Mouse (Mus musculus) adrenal gland, adult 18-20 months (tissue): ENCODE measurements around the gene Oaz1. TPM values are rescaled to one million over a fixed set of nuclear protein-coding genes. Genes with fewer than 3 reads are reported as not detected.
"Not testable (repeated sequence)": the region's sequence is repeated elsewhere in the genome, so short reads cannot be mapped to it uniquely, and the experiment has no call there.

Experiments
- DNase-seq, 2 experiments: peaks; one replicate each; pipeline ENCODE4 v3.0.0; 2021 to 2022; ENCODE audit warnings: low spot score in 2 of 2
- total RNA-seq, 2 experiments: library from RNA; stranded (reverse); gene quantifications; 1 replicate in 1 of 2; 2 replicates in 1 of 2; pipeline ENCODE4 v1.2.3; 2021

Oaz1 gene
- total RNA-seq, 2 experiments from 2014 or later: 903 to 981 TPM

DNA sequence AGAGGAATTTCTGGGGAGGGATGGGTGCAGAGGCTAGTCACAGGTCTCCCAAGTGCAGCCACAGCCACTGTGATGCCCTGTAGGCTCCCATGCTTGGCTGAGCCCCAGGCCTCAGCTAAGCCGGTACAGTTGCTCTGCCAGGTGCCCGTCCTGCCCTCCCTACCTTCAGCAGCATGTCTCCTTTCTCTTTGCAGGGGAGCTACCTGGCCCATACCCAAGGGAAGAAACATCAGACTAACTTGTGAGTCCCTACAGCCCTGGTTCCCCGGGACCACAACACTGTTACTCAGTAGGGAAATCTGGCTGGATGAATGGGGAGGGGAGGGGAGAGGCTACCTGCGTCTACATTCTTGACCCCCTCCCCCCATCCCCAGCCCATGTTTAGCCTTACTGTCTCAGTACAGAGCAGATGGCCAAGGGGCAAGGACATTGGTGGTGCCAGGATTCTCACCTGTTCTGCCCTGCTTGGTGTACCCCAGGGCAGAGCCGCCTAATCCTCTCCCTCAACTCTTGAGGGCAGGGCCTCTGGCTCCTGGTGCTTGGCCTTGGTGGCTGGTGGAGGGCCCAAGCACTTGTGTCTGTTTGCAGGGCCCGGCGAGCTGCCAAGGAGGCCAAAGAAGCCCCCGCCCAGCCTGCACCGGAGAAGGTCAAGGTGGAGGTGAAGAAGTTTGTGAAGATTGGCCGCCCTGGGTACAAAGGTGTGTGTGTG is 24.1 kb upstream of the Oaz1 start:
- DNase-seq: no peak

DNA sequence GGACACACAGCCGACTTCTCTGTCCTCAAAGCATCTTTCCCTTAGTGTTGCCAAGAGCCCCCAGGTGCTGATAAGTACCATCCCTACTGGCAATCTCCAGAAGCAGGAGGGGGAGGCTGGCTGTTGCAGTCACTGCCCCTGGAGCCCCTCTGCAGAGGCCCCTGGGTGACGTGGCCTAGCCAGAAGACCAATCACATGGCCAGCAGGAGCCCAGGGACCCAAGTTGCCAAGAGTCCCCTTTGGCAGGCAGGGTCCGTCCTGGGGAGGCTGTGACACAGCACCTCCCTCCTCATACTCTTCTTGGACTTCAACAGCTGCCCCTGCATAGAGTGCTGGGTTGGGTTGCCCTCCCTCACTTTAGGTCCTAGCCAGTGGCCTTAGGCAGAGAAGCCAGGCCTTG is 23.5 kb upstream of the Oaz1 start:
- no peak for DNase-seq

DNA sequence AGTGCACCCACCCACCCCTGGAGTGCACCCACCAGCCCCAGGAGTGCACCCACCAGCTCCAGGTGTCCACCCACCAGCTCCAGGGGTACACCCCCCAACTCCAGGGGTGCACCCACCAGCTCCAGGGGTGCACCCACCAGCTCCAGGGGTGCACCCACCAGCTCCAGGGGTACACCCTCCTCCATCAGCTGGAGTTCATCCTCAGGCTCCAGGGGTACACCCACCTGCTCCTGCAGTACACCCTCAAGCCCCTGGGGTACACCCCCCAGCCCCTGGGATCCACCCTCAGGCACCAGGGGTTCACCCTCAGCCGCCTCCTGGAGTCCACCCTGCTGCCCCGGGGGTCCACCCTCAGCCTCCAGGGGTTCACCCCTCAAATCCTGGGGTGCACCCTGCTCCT is 22.1 kb upstream of the Oaz1 start:
- no peak for DNase-seq

DNA sequence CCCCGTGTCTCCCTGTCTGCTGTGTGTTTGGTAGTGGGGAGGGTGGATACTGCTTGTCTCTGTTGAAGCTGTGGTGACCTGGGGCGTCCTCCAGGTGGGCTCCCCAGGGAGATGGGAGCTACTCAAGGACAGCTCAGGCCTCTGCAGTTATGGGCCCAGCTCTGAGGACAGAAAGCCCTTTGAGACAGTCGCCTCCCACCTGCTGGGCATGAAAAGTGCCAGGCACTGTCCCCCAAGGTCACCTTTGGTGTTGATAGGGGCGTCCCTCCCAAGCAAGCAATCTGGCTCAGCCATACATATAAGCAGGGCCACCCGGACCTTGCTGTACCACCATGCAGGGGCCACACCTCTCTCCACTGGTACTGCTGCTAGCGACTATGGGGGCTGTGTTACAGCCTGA is 21.5 kb upstream of the Oaz1 start, which contains the start of gene Amh:
Amh (plus strand) TSS at position 328 of the 400 bp plus-strand sequence.
- DNase-seq: no peak

DNA sequence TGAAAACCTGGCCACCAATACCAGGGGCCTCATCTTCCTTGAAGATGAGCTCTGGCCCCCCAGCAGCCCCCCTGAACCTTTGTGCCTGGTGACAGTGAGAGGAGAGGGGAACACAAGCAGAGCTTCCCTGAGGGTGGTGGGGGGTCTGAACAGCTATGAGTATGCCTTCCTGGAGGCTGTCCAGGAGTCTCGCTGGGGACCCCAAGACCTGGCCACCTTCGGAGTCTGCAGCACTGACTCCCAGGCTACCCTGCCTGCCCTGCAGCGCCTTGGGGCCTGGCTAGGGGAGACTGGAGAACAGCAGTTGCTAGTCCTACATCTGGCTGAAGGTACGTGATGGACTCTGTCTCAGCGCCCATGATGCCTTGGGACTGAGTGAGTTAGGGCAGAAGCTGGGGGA is 21.1 kb upstream of the Oaz1 start:
- no peak for DNase-seq

DNA sequence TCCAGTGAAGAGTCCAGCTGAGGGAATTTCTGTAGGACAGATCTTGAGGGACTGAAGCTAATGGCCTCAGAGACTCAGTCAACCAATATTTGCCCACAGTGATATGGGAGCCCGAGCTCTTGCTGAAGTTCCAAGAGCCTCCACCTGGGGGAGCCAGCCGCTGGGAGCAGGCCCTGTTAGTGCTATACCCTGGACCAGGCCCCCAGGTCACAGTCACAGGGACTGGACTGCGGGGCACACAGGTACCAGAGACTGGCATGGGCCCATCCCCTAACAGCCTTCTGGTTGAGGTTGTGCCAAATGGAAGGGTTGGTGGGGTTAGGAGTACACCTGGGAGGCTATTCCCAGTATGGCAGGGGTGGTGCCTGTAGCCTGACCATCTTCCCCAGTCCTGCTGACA is 20.5 kb upstream of the Oaz1 start:
- DNase-seq: peak; percentile 75 to 77

DNA sequence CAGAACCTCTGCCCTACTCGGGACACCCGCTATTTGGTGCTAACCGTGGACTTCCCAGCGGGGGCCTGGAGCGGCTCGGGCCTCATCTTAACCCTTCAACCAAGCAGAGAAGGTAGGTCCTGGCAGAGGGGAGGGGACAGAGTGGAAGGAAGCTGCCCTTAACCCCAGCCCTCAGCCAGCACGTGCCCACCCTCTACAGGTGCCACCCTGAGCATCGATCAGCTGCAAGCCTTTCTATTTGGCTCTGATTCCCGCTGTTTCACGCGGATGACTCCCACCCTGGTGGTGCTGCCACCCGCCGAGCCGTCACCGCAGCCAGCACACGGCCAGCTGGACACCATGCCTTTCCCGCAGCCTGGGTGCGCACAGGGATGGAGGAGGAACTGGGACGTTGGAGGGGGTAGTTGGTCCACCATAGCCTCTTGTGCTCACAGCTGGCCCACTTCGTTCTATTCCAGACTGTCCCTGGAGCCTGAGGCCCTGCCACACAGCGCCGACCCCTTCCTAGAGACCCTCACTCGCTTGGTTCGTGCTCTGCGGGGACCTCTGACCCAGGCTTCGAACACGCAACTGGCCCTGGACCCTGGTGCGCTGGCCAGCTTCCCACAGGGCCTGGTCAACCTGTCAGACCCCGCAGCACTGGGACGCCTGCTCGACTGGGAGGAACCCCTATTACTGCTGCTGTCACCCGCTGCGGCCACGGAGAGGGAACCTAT is 20.0 kb upstream of the Oaz1 start:
- DNase-seq: no peak

DNA sequence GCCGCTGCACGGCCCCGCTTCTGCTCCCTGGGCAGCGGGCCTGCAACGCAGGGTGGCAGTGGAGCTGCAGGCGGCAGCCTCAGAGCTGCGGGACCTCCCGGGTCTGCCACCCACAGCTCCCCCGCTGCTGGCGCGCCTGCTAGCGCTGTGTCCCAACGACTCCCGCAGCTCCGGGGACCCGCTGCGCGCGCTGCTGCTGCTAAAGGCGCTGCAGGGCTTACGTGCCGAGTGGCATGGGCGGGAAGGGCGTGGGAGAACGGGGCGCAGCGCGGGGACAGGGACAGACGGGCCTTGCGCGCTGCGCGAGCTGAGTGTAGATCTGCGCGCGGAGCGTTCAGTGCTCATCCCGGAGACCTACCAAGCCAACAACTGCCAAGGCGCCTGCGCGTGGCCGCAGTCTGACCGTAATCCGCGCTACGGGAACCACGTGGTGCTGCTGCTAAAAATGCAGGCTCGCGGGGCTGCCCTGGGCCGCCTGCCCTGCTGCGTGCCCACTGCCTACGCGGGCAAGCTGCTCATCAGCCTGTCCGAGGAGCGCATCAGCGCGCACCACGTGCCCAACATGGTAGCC is 19.3 kb upstream of the Oaz1 start:
- DNase-seq: peak; percentile 65 to 72

DNA sequence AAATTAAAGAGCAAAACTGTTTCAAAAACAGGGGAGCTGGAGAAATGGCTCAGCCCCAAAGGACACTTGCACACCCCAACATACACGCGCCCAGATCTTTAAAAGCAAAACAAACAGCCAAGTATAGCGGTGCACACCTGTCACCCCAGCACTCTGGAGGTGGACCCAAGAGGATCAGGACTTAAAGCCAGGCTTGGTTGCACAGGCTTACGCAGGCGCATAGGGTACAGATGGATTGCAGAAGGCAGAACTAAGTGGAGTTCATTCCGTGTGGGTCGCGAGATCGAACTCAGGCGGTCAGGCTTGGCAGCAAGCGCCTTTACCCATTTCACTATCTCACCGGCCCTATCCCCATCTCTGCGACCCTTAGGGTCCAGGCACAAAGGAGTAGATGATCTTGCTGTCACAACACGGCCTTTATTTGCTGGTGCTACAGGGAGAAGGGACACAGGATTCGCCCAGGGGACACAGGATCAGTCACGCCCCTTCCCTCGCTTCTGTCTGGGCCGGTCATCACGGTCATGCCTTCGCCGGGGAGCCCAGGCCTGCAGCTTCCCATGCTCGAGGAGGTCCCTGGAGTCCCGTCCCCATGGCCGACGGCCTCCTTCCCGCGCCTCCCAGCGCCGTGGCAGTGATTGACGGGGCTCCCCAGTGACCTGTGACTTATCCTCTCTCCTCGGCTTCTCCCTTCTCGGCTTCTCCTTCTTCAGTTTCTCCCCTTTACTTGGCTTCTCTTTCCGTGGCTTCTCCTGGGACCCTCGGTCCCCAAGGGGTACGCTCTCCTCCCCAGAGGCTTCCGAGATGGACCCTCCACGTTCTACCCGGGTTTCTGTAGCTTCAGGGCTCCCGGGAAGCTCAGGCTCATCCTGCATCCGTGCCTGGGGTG is 18.1 kb upstream of the Oaz1 start:
- no peak for DNase-seq

DNA sequence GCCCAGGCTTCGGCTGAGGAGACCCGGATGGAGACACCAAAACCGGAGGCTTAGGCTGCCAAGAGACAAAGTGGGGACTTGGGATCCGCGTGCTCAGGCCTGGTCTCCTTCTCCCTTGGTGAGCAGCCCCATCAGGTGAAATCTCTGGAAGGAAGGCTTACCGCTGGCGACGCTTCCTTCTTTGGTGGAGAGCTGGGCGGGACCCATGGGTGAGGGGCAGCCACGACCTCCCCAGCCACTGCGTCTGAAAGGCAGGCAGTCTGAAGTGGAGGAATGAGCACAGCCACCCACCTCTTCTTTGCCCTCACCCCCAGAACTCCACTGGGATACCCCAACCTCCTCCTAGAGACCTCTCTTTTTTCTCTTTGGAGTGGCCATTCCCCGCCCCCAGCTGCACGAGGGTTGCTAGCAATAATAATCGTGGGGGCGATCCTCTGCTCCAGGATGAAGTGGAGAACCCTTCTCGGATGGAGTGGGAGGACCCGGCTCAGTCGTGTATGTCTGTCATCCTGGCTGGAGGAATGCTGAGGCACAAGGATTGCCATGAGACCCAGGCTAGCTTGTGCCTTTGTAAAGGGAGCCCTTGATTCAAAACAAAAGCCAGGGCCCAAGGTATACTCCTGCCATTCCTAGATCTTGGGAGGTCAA is 17.3 kb upstream of the Oaz1 start:
- DNase-seq: no peak

DNA sequence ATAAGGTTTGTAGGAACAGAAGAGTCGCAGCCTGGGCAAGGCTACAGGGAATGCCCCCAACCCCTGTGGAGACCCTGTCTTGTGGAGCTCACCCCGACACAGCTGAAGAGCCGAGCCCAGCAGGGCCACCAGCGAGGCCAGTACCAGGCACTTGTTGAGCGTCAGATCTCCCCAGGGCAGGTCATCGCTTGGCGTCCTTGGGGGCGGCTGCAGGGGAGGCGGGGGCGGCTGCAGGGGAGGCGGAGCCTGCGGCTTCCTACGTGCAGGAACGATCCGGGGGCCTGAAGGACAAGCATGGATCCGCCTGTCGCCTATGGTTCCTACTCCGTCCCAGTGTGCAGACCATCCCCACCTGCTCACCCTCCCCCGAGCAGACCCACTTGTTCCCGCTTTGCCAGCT is 16.4 kb upstream of the Oaz1 start:
- peak in 1 of 2 experiments; percentile 66 for DNase-seq

DNA sequence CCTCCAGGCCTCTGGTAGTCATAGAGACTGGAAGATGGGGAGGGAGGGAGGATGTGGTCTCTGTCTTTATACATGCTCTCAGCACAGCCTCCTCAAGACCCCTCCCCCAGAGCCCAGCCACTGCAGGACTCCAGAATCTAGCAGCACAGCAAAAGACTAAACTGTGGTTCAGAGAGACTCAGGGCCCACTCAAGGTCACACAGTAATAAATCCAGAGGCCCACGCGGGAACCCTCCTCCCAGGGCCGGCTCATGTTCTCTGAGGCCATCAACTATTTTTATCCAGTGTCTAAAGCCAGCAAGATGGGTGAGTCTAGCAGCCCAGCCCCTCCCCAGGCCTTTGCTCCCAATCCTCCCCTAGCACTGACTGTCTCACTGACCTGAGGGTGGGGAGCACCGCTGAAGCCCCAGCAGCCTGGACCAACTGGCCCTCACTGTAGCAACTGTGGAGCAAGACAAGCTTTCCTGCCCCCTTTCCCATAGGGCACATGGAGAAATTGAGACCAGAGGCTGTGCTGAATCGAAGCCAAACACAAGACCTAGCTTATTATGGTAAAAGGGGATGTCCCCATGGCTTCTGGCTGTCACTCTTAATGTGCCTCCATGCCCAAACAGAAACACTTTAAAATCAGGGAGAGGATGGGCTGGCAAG is 13.9 kb upstream of the Oaz1 start:
- no peak for DNase-seq

DNA sequence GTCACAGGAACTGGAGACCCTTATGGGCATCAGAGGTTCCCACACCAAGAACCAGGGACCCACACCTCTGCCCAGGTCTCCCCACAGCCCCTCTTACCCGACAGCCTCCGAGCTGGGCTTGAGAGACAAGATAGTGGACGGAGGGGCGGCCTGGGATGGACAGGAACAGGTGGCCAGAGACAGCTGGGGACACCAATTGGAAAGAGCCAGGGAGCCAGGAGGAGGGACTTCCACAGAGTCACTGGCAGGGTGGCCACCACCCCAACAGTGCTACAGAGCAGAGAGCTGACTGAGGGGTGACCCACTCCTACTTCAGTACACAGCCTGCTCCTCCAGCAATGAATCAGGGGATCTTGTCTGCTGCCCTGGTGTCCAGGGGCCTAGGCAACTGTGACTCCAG is 13.1 kb upstream of the Oaz1 start, which contains the start of gene Jsrp1:
Jsrp1 (minus strand) TSS at position 133 of the 400 bp plus-strand sequence.
- DNase-seq: no peak

DNA sequence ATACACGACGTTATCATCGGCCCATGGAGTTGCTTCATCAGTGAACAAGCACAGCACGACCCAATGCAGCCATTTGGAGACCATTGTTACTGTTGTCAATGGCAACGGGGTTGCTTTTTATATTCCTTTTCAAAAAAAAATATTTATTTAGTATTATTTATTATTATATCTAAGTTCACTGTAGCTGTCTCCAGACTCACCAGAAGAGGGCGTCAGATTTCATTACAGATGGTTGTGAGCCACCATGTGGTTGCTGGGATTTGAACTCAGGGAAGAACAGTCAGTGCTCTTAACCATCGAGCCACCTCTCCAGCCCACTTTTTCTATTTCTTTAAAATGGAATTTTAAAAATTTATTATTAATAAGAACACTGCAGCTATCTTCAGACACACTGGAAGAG is 11.7 kb upstream of the Oaz1 start:
- DNase-seq: no peak

DNA sequence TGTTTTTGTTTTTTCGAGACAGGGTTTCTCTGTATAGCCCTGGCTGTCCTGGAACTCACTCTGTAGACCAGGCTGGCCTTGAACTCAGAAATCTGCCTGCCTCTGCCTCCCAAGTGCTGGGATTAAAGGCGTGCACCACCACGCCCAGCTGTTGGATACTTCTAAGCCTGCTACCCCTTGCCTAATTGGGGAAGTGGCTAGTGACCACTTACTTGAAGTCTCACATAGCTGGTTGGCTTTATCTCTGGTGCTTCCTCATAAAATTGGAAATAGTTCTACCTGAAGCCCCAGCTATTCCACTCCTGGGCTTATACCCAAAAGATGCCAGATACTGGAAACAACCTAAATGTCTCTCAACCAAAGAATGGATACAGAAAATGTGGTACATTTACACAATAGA is 10.2 kb upstream of the Oaz1 start:
- not testable (repeated sequence) for DNase-seq

DNA sequence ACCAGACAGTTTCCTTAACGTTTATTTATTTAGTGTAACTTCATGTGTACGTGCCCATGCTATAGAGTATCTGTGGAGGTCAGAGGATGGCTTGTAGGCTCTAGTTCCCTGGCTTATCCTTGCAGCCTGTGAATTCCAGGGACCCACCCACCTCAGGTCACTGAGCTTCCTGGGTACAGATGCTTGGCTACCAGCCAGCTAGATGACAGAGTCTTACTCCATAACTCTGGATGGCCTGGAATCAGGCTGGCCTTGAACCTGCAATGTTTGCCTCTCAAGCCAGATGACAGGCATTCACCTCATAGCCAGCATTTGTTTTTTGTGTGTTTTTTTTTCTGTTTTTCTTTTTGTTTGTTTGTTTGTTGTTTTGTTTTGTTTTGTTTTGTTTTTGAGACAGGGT is 9.3 kb upstream of the Oaz1 start:
- no peak for DNase-seq

DNA sequence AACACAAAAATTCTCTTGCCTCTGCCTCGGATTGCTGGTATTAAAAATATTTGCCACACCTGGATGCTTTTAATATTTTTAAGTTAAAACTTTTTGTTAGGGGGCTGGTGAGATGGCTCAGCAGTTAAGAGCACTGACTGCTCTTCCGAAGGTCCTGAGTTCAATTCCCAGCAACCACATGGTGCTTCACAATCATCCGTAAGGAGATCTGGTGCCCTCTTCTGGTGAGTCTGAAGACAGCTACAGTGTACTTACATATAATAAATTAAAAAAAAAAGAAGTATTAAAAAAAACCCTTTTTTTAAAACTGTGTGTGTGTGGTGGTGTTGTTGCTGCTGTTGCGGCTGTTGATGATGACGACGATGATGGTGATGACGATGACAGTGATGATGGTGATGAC is 8.5 kb upstream of the Oaz1 start:
- not testable (repeated sequence) for DNase-seq

DNA sequence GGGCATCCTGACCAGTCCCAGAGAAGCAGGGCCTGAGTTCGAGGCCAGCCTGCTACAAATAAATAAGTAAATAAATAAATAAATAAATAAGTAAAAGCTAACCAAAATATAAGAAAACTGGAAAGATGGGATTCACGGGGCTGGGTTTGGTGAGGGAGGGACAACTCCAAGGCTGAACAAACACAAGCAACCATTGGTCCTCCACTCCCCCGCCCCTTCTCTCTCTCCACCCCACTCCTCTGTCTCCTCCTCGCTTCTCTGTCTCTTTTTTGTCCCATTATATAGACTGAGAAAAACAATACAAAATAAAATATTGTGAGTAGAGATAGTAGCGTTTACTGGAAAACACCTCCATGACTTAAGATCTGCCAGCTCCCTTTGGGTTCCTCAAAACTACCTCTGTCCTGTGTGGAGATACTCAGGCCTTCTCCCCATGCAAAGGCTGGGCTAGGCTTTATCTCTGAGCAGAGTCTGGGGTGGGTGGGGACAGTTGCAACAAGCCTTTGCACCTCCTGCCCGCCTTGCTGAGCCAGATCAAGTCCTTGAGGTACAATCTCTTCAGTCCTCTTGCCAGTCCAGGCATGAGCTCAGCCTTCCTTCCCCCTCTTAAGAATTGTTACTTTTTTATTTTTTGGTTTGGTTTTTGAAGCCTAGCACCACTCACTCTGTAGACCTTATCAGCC is 7.7 kb upstream of the Oaz1 start:
- DNase-seq: no peak

DNA sequence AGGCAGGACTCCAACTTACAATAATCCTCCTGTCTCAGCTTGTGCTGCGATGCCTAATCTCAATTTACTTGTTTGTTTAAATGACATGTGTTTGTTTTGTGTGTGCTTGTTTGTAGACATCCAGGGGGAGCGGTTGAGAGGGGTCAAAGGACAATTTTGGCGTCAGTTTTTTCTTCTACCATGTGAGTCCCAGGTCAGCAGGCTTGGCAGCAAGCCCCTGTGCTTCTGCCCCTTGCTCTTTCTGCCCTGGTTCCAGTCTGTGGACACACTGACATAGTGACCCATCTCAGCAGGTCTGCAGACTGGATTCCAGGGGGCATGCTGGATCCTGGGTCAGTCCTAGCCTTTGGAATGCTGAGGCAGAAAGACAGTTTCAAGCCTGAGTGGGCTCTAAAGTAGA is 7.0 kb upstream of the Oaz1 start:
- no peak for DNase-seq

DNA sequence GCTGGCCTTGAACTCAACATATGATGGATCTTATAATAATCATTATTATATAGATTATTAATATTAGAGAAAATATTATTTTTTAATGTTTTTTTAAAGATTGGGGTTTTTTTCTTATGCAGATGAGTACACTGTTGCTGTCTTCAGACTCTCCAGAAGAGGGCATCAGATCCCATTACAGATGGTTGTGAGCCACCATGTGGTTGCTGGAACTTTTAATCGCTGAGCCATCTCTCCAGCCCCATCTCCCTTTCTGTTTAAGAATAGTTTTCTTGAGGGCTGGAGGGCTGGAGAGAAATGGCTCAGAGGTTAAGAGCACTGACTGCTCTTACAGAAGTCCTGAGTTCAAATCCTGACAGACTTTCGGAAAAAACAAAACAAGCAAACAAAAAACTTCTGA is 4.5 kb upstream of the Oaz1 start:
- no peak for DNase-seq
